Mouse (Mus musculus): ENCODE measurements at regions not wholly inside any gene's neighbourhood (a gene's known extent, or its start where the extent isn't known, plus 50 kb on each side); places are given as distances from the start of the nearest gene placed in this dataset.
A peak's percentile ranks its signal among the peaks of the same experiment; 100 is the strongest.

- DNase-seq (ENCODE audit: low spot score in 2 of 2): no peak
Measured at GRCm38 (mm10) chr16:47754671-47755070, 528.9 kb upstream of the Dppa4 start.

- DNase-seq (ENCODE audit: low spot score in 2 of 2): no peak
Measured at GRCm38 (mm10) chr16:47758296-47758695, 525.2 kb upstream of the Dppa4 start.

GRCm38 (mm10) chr16:47765742-47766141 is 517.8 kb upstream of the Dppa4 start:
- DNase-seq (ENCODE audit: low spot score in 2 of 2): peak in 1 of 2 experiments; percentile 22

DNA sequence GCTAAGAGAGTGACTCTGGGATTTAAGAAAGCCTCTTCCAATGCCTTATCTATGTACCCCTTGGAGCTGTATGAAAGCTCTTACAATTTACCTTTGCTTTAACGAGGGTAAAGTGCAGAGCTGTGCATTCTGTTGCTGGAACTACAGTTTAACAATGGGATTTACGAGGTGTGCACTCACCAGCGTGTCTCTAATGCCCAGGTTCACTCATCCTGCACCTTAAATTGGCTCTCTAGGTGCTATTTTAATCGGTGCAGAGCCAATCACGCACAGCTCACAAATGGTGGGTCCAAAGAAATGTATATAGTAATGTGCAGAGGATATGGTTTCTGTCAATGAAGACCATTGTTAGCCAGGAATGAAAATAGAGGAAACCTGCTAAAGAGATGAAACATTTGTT is 495.0 kb upstream of the Dppa4 start:
- DNase-seq (ENCODE audit: low spot score in 2 of 2): no peak

DNA sequence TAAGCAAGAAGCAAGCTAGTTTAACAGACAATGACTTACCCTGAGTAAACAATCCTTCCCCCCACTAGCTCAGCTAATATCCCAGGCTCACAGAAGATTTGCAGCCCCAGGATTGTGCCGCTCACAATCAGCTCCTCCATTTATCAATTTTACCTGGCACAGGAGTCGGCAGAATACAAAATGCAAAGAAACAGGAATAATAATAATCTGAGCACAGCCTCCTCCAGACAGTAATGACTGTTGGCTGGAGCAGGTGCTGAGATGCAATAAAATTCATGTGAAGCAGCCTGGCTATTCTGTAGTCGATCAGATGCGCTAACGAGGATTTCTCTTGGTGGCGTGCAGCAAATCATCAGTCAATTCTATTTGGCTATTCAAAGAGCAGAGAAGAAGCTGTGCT is 492.9 kb upstream of the Dppa4 start:
- no peak for DNase-seq (ENCODE audit: low spot score in 2 of 2)

GRCm38 (mm10) chr16:47791456-47791855 is 492.1 kb upstream of the Dppa4 start:
- DNase-seq (ENCODE audit: low spot score in 2 of 2): no peak

DNA sequence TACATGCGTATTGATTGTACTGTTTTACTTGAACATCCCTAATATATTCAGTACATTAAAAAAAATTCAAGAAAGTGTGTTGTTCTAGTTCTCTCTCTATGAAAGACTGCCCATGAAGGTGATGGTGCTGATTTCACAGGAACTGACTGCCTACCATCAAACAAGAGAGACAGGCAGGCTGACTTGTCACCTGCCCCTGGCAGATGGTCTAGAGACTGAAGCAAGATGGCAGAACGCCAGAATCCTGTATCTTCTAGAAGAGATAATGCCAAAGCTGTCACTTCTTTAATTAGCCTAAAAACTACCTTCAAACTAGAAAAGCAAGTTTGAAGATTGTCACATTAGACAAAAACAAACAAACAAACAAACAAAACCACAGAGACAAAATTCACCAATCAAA is 484.7 kb upstream of the Dppa4 start:
- no peak for DNase-seq (ENCODE audit: low spot score in 2 of 2)

DNA sequence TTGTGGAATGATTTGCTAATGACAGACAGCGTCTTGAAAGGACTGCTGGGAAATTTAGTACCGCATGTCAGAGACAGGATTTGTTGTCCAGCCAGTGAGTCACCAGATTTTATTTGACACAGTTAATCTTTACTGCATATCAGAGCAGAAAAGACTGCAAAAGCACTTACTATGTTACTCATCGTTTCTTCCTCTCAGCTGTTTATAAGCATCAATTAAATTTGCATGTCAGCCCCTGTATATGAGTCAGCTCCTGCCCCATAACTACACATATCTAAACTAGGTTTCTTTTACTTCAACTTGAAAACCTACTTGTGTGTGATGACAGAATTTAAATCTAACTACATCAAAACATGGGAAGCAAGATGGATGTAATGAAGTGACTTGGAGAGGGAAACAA is 440.4 kb upstream of the Dppa4 start:
- DNase-seq (ENCODE audit: low spot score in 2 of 2): no peak

DNA sequence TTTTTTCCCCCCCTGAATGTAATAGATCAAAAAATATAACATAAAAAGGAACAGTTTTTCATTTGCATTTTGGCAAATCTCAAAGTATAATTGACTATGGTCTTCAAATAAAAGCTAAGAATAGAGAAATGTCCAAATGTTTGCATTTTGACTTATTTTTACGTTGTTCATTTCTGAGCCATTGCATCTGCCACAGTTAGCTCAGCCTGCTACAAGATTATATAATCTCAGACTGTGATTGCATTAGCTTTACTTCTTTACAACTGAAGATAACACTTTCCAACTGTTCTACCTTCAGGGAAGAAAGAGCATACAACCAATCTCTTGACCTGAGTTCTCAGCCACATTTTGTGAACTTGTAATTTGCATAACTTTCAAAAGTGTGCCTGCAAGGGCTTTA is 431.9 kb upstream of the Dppa4 start:
- DNase-seq (ENCODE audit: low spot score in 2 of 2): no peak

DNA sequence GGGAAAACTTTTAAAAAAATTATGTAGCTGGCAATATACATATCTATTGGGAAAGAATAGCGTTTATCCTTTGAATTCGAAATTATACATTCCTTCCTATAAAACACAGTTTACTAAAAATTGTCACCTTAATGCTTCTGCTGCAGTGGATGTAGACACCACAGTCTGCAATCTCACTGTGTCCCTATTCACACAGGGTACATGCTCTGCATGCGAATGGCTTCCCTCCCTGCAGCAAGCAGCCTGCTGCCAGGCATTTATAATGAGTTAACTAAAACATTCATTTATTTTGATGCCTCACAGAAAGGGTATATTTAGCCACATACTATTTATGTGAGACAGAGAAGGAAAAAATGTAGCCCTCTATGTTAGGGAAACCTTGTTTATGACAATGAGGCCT is 423.7 kb upstream of the Dppa4 start:
- DNase-seq (ENCODE audit: low spot score in 2 of 2): no peak

DNA sequence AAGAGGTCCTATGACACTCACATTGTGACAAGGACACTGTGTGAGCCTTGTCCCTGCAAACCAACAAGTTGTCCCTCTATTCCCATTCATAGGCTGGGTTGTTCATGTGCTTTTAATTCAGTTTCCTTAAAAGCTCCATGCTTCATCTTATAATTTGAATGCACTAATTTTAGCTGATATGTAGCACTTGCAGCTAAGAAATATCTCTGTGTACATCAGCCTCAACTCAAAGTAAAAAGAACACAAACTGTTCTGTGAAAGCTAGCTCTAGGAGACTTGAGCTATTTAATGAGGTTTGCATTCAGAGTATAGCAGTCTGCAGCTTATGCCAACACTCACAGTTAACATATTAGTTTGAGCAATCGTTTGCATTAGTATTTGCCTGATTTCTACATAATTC is 408.3 kb upstream of the Dppa4 start:
- no peak for DNase-seq (ENCODE audit: low spot score in 2 of 2)

DNA sequence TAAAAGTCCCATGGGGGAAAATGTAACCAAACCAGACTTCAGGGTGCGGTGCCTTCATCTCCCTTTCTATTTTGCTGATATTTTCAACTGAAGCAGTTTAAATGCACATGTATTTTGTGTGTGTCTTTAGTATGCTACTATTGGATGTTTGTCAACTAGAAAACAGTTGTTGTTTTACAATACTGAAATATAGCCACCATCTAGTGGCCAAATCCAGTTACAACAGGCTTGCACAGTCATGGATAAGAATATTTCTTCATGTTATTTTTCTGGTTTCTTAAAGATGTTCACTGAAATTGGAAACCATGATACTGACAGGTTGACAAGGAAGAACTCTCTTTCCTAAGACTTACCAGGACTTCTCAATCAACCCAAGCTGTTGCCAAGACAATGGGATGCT is 400.1 kb upstream of the Dppa4 start:
- DNase-seq (ENCODE audit: low spot score in 2 of 2): peak in 1 of 2 experiments; percentile 31

- DNase-seq (ENCODE audit: low spot score in 2 of 2): no peak
Measured at GRCm38 (mm10) chr16:47887019-47887418, 396.5 kb upstream of the Dppa4 start.

DNA sequence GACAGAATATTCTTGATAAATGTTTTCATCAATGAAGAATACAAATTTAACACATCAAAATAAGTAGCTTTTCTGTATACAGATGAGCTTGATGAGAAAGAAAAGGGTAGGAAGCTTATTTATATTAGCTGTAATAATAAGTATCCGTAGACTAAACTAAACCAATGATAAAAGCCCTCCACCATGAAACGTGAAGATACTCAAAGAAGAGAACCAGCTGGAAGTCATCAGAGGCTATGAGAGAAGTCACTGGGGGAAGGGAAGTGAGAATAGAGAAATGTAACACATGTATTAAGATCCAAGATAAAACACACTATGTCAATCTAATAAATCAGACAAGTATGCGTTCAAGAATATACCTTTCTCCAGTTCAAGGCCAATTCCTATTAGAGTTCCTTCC is 382.7 kb upstream of the Dppa4 start:
- DNase-seq (ENCODE audit: low spot score in 2 of 2): no peak

DNA sequence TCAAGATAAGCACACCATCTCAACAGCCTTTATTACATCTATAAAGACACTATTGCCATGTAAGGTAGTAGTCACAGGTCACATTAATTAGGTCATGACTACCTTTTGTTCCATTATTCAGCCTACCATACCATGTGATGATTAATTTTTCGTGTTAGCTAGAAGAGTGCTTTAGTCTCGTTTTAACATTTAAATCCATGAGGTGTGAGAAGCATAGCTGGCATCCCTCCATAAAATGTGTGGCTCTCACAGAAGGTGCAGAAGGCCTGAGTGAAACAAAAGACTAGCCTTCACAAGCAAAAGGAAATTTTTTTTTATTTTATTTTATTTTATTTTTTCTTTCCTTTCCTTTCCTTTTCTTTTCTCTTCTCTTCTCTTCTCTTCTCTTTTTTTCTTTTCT is 345.5 kb upstream of the Dppa4 start:
- DNase-seq (ENCODE audit: low spot score in 2 of 2): no peak
